Mouse (Mus musculus): Measurements from ENCODE around the gene Gm47841. TPM values are rescaled to one million over a fixed set of nuclear protein-coding genes. Genes with fewer than 3 reads are reported as not detected.

Gm47841 gene
- polyA plus RNA-seq, 1 experiment = not detected

- Histone ChIP-seq H3K79me3 (ENCODE audit: low read depth) (no peaks in the 10 kb centered on the region), H3K27me3 (ENCODE audit: control insufficient read depth, insufficient read depth, insufficient read length) (peaks cover 61% of the 10 kb centered on the region), H3K36me3 (ENCODE audit: control insufficient read depth, insufficient read depth) (no peaks in the 10 kb centered on the region), H3K79me2 (ENCODE audit: control insufficient read depth, insufficient read depth) (no peaks in the 10 kb centered on the region), H3K4me3 (ENCODE audit: insufficient read depth, poor library complexity, severe bottlenecking) (no peak overlapping the region), H3ac (ENCODE audit: control insufficient read depth, insufficient read length, low read depth) (no peak overlapping the region)
- no peak for TF ChIP-seq MAX (IDR thresholded peaks at IDR 0.05)
- no peak for TF ChIP-seq CTCF (IDR thresholded peaks at IDR 0.05; ENCODE audit: control insufficient read depth, insufficient read depth, insufficient read length)
These were observed 41.5 kb downstream of the Gm47841 start for GRCm38 (mm10) chr15:101005717-101006116.

GRCm38 (mm10) chr15:101004538-101004937 lies 42.7 kb downstream of the Gm47841 start:
- Histone ChIP-seq H3K27me3 (ENCODE audit: control insufficient read depth, insufficient read depth, insufficient read length) (peaks cover 63% of the 10 kb centered on the region), H3K79me3 (ENCODE audit: low read depth) (no peaks in the 10 kb centered on the region), H3K36me3 (ENCODE audit: control insufficient read depth, insufficient read depth) (no peaks in the 10 kb centered on the region), H3K79me2 (ENCODE audit: control insufficient read depth, insufficient read depth) (no peaks in the 10 kb centered on the region), H3ac (ENCODE audit: control insufficient read depth, insufficient read length, low read depth) (no peak overlapping the region), H3K4me3 (ENCODE audit: insufficient read depth, poor library complexity, severe bottlenecking) (no peak overlapping the region)
- no peak for TF ChIP-seq MYOG (IDR thresholded peaks at IDR 0.05; ENCODE audit: control insufficient read depth, extremely low read depth, insufficient read length)
- TF ChIP-seq CEBPB (IDR thresholded peaks at IDR 0.05; ENCODE audit: low read depth) = no peak
- no peak for TF ChIP-seq USF1 (IDR thresholded peaks at IDR 0.05; ENCODE audit: low read depth)
- TF ChIP-seq CTCF (IDR thresholded peaks at IDR 0.05; ENCODE audit: control insufficient read depth, insufficient read depth, insufficient read length) = no peak
- no peak for TF ChIP-seq MAX (IDR thresholded peaks at IDR 0.05)
- TF ChIP-seq MYOD1 (IDR thresholded peaks at IDR 0.05; ENCODE audit: control insufficient read depth, insufficient read length, low read depth) = no peak

- H3K4me3 ChIP-seq (ENCODE audit: insufficient read depth, poor library complexity, severe bottlenecking) = no peak overlapping the region
- H3ac ChIP-seq (ENCODE audit: control insufficient read depth, insufficient read length, low read depth) = no peak overlapping the region
- TF ChIP-seq USF1 (IDR thresholded peaks at IDR 0.05; ENCODE audit: low read depth) (no peak), CTCF (IDR thresholded peaks at IDR 0.05; ENCODE audit: control insufficient read depth, insufficient read depth, insufficient read length) (no peak), MAX (IDR thresholded peaks at IDR 0.05) (no peak)
- H3K79me3 ChIP-seq (ENCODE audit: low read depth) = no peaks in the 10 kb centered on the region
- no peaks in the 10 kb centered on the region for H3K36me3 ChIP-seq (ENCODE audit: control insufficient read depth, insufficient read depth)
- H3K27me3 ChIP-seq (ENCODE audit: control insufficient read depth, insufficient read depth, insufficient read length) = peaks cover 62% of the 10 kb centered on the region
- no peaks in the 10 kb centered on the region for H3K79me2 ChIP-seq (ENCODE audit: control insufficient read depth, insufficient read depth)
These were observed 44.7 kb downstream of the Gm47841 start for GRCm38 (mm10) chr15:101002466-101002865.

GRCm38 (mm10) chr15:101001685-101002084 lies 45.5 kb downstream of the Gm47841 start:
- Histone ChIP-seq H3K36me3 (ENCODE audit: control insufficient read depth, insufficient read depth) (no peaks in the 10 kb centered on the region), H3ac (ENCODE audit: control insufficient read depth, insufficient read length, low read depth) (no peak overlapping the region), H3K4me3 (ENCODE audit: insufficient read depth, poor library complexity, severe bottlenecking) (no peak overlapping the region), H3K27me3 (ENCODE audit: control insufficient read depth, insufficient read depth, insufficient read length) (peaks cover 63% of the 10 kb centered on the region), H3K79me3 (ENCODE audit: low read depth) (no peaks in the 10 kb centered on the region), H3K79me2 (ENCODE audit: control insufficient read depth, insufficient read depth) (no peaks in the 10 kb centered on the region)
- TF ChIP-seq CTCF (IDR thresholded peaks at IDR 0.05; ENCODE audit: control insufficient read depth, insufficient read depth, insufficient read length) = no peak
- TF ChIP-seq MYOD1 (IDR thresholded peaks at IDR 0.05; ENCODE audit: control insufficient read depth, insufficient read length, low read depth) = no peak
- TF ChIP-seq MAX (IDR thresholded peaks at IDR 0.05) = no peak
- no peak for TF ChIP-seq FOSL1 (IDR thresholded peaks at IDR 0.05; ENCODE audit: insufficient read depth, low read length, poor library complexity, severe bottlenecking)
- TF ChIP-seq CEBPB (IDR thresholded peaks at IDR 0.05; ENCODE audit: low read depth) = no peak
- TF ChIP-seq USF1 (IDR thresholded peaks at IDR 0.05; ENCODE audit: low read depth) = no peak
- no peak for TF ChIP-seq MYOG (IDR thresholded peaks at IDR 0.05; ENCODE audit: control insufficient read depth, extremely low read depth, insufficient read length)

GRCm38 (mm10) chr15:100997090-100997489 lies 50.1 kb downstream of the Gm47841 start:
- Histone ChIP-seq H3K79me2 (ENCODE audit: control insufficient read depth, insufficient read depth) (no peaks in the 10 kb centered on the region), H3K36me3 (ENCODE audit: control insufficient read depth, insufficient read depth) (no peaks in the 10 kb centered on the region), H3K79me3 (ENCODE audit: low read depth) (no peaks in the 10 kb centered on the region), H3ac (ENCODE audit: control insufficient read depth, insufficient read length, low read depth) (no peak overlapping the region), H3K4me3 (ENCODE audit: insufficient read depth, poor library complexity, severe bottlenecking) (no peak overlapping the region), H3K27me3 (ENCODE audit: control insufficient read depth, insufficient read depth, insufficient read length) (peaks cover 57% of the 10 kb centered on the region)
- TF ChIP-seq MYOG (IDR thresholded peaks at IDR 0.05; ENCODE audit: control insufficient read depth, extremely low read depth, insufficient read length) = no peak
- no peak for TF ChIP-seq CEBPB (IDR thresholded peaks at IDR 0.05; ENCODE audit: low read depth)
- no peak for TF ChIP-seq MYOD1 (IDR thresholded peaks at IDR 0.05; ENCODE audit: control insufficient read depth, insufficient read length, low read depth)
- TF ChIP-seq MAX (IDR thresholded peaks at IDR 0.05) = no peak
- TF ChIP-seq CTCF (IDR thresholded peaks at IDR 0.05; ENCODE audit: control insufficient read depth, insufficient read depth, insufficient read length) = no peak
- no peak for TF ChIP-seq USF1 (IDR thresholded peaks at IDR 0.05; ENCODE audit: low read depth)
- TF ChIP-seq FOSL1 (IDR thresholded peaks at IDR 0.05; ENCODE audit: insufficient read depth, low read length, poor library complexity, severe bottlenecking) = no peak

Other genes with a start within 250 kb of the Gm47841 start
- gene Scn8a, start 177.5 kb downstream of the Gm47841 start, polyA plus RNA-seq (2012; fragmentation: generic; extraction: Trizol) = not detected
- gene Fignl2, start 31.2 kb upstream of the Gm47841 start, polyA plus RNA-seq (2012; fragmentation: generic; extraction: Trizol) = 0.01 TPM
- gene Ankrd33, start 68.4 kb upstream of the Gm47841 start, polyA plus RNA-seq (2012; fragmentation: generic; extraction: Trizol) = not detected
- 0.05 TPM for gene Acvrl1, start 81.1 kb upstream of the Gm47841 start, polyA plus RNA-seq (2012; fragmentation: generic; extraction: Trizol)
- 3.8 TPM for gene Acvr1b, start 126.7 kb upstream of the Gm47841 start, polyA plus RNA-seq (2012; fragmentation: generic; extraction: Trizol)
- 7.1 TPM for gene Grasp, start 176.8 kb upstream of the Gm47841 start, polyA plus RNA-seq (2012; fragmentation: generic; extraction: Trizol)
- 8.1 TPM for gene Nr4a1, start 206.9 kb upstream of the Gm47841 start, polyA plus RNA-seq (2012; fragmentation: generic; extraction: Trizol)
- gene Atg101, start 236.9 kb upstream of the Gm47841 start, polyA plus RNA-seq (2012; fragmentation: generic; extraction: Trizol) = 61.3 TPM
- gene 6030408B16Rik, start 245.8 kb upstream of the Gm47841 start, polyA plus RNA-seq (2012; fragmentation: generic; extraction: Trizol) = 0.06 TPM

Measured in C2C12 (cell line).